Comparison of ENCODE assay signal across 12 mouse cellular contexts in genomic region chr11:109389046-109389445, GRCm38 (mm10). TPM values are rescaled to one million over a fixed set of nuclear protein-coding genes. Genes with fewer than 3 reads are reported as not detected.
"Had no signal": no experiment of that assay in that cellular context is flagged by ENCODE, and none has a peak within 500 bp of the region (broad histone marks: within the 10 kb centered on the region; RNA-seq: fewer than 3 reads in every experiment).

No protein-coding gene starts in this region.

- H3K27ac ChIP-seq: limb, embryonic 15.5 days; liver, embryonic 12.5 days; midbrain, embryonic 10.5 days; midbrain, embryonic 15.5 days; neural tube, embryonic 12.5 days; stomach, postnatal 0 days had no signal

- H3K27me3 ChIP-seq: limb, embryonic 15.5 days; liver, embryonic 12.5 days; midbrain, embryonic 15.5 days; neural tube, embryonic 12.5 days had no signal

- H3K4me3 ChIP-seq: limb, embryonic 15.5 days; liver, embryonic 12.5 days; midbrain, embryonic 10.5 days; midbrain, embryonic 15.5 days; neural tube, embryonic 12.5 days had no signal

- H3K4me1 ChIP-seq: midbrain, embryonic 15.5 days; neural tube, embryonic 12.5 days had no signal

- H3K36me3 ChIP-seq: midbrain, embryonic 15.5 days had no signal

- DNase-seq: thymus, postnatal 14 days had no signal

- ATAC-seq: intestine, postnatal 0 days; liver, embryonic 12.5 days; midbrain, embryonic 15.5 days had no signal

- H3K4me2 ChIP-seq: limb, embryonic 15.5 days; liver, embryonic 12.5 days; midbrain, embryonic 15.5 days; neural tube, embryonic 12.5 days had no signal

- H3K9me3 ChIP-seq: limb, embryonic 15.5 days; liver, embryonic 12.5 days; midbrain, embryonic 10.5 days; midbrain, embryonic 15.5 days; neural tube, embryonic 12.5 days had no signal

- H3K9ac ChIP-seq: limb, embryonic 15.5 days; liver, embryonic 12.5 days; midbrain, embryonic 15.5 days; neural tube, embryonic 12.5 days had no signal

RNA-seq across cellular contexts. Expression of gene 9930022D16Rik, which starts 24.7 kb away (rescaled TPM):
- polyA plus RNA-seq: kidney, embryonic 16.5 days; limb, embryonic 11.5 days; limb, embryonic 15.5 days; liver, embryonic 12.5 days; liver, embryonic 16.5 days; lung, embryonic 16.5 days; midbrain, embryonic 10.5 days; midbrain, embryonic 15.5 days; neural tube, embryonic 12.5 days; stomach, postnatal 0 days had no signal
